Mouse (Mus musculus): ENCODE measurements at regions not wholly inside any gene's neighbourhood (a gene's known extent, or its start where the extent isn't known, plus 50 kb on each side); places are given as distances from the start of the nearest gene placed in this dataset.
"Not testable (repeated sequence)": the region's sequence is repeated elsewhere in the genome, so short reads cannot be mapped to it uniquely, and the experiment has no call there.

GRCm38 (mm10) chr8:112246629-112247028 is 231.8 kb upstream of the Gm6793 start:
- not testable (repeated sequence) for TF ChIP-seq CTCF, POLR2A (IDR thresholded peaks at IDR 0.05; ENCODE audit: insufficient read depth, low read depth, low read length)

Data from olfactory bulb, adult 2 months (tissue).